Mouse (Mus musculus) C2C12 (cell line): ENCODE results near the gene Grik3. TPM values are rescaled to one million over a fixed set of nuclear protein-coding genes. Genes with fewer than 3 reads are reported as not detected.

Experiments used
- H3K27me3 ChIP-seq: one replicate; pipeline ENCODE4 v1.6.1; 2011; ENCODE audit not compliant: control insufficient read depth, insufficient read depth, insufficient read length
- H3K36me3 ChIP-seq: one replicate; pipeline ENCODE4 v1.6.1; 2011; ENCODE audit not compliant: control insufficient read depth, insufficient read depth
- H3K4me3 ChIP-seq: one replicate; pipeline ENCODE4 v1.5.1; 2011; ENCODE audit warnings: mild to moderate bottlenecking, control low read depth; ENCODE audit not compliant: poor library complexity, insufficient read depth, severe bottlenecking
- H3K79me2 ChIP-seq: one replicate; pipeline ENCODE4 v1.6.1; 2011; ENCODE audit not compliant: control insufficient read depth, insufficient read depth
- H3K79me3 ChIP-seq: one replicate; pipeline ENCODE4 v1.6.1; 2011; ENCODE audit warnings: low read depth, control low read depth
- H3ac ChIP-seq: one replicate; pipeline ENCODE3; 2011; ENCODE audit warnings: low read depth; ENCODE audit not compliant: control insufficient read depth, insufficient read length
- CEBPB ChIP-seq: IDR thresholded peaks from one replicate; pipeline ENCODE4 v1.6.1; 2011; ENCODE audit warnings: low read depth, mild to moderate bottlenecking, control low read depth, moderate library complexity
- CTCF ChIP-seq: IDR thresholded peaks from one replicate; pipeline ENCODE4 v1.5.1; 2011; ENCODE audit not compliant: control insufficient read depth, insufficient read depth, insufficient read length
- FOSL1 ChIP-seq: IDR thresholded peaks from one replicate; pipeline ENCODE4 v1.8.0; 2011; ENCODE audit warnings: mild to moderate bottlenecking, low read length; ENCODE audit not compliant: poor library complexity, insufficient read depth, severe bottlenecking
- MAX ChIP-seq: IDR thresholded peaks from one replicate; pipeline ENCODE4 v1.6.1; 2011; ENCODE audit warnings: mild to moderate bottlenecking, control low read depth
- MYOD1 ChIP-seq: IDR thresholded peaks from one replicate; pipeline ENCODE4 v1.6.1; 2011; ENCODE audit warnings: low read depth; ENCODE audit not compliant: control insufficient read depth, insufficient read length
- MYOG ChIP-seq: IDR thresholded peaks from one replicate; pipeline ENCODE4 v1.6.1; 2011; ENCODE audit not compliant: control insufficient read depth, insufficient read length; ENCODE audit errors: extremely low read depth
- USF1 ChIP-seq: IDR thresholded peaks from one replicate; pipeline ENCODE4 v1.6.1; 2011; ENCODE audit warnings: low read depth, mild to moderate bottlenecking, control low read depth, moderate library complexity
- polyA plus RNA-seq: library from polyadenylated mRNA; unstranded; fragments of >200 nt; fragmentation: generic; extraction: Trizol; gene quantifications from one replicate; pipeline ENCODE4 v1.2.1, GENCODE M21; 2012; ENCODE audit warnings: missing spikeins

Grik3 gene
- polyA plus RNA-seq, 1 experiment = 0.01 TPM

GRCm38 (mm10) chr4:125512434-125512833 is 21.9 kb downstream of the Grik3 start:
- no peaks in the 10 kb centered on the region for H3K79me2 ChIP-seq
- H3K27me3 ChIP-seq = peaks cover 4% of the 10 kb centered on the region
- TF ChIP-seq MYOD1 (no peak), MYOG (no peak), MAX (no peak), USF1 (no peak), FOSL1 (no peak), CEBPB (no peak), CTCF (no peak)
- no peaks in the 10 kb centered on the region for H3K36me3 ChIP-seq
- H3ac ChIP-seq = no peak overlapping the region
- H3K4me3 ChIP-seq = no peak overlapping the region
- H3K79me3 ChIP-seq = no peaks in the 10 kb centered on the region

- Histone ChIP-seq H3K79me3 (no peaks in the 10 kb centered on the region), H3K4me3 (no peak overlapping the region), H3ac (no peak overlapping the region), H3K36me3 (no peaks in the 10 kb centered on the region), H3K27me3 (peaks cover 4% of the 10 kb centered on the region), H3K79me2 (no peaks in the 10 kb centered on the region)
- TF ChIP-seq MYOG (no peak), MYOD1 (no peak), FOSL1 (no peak), CTCF (no peak), USF1 (no peak), CEBPB (no peak), MAX (no peak)
Observed at GRCm38 (mm10) chr4:125515646-125516045, 25.1 kb downstream of the Grik3 start.

- H3K27me3 ChIP-seq = peaks cover 4% of the 10 kb centered on the region
Observed at GRCm38 (mm10) chr4:125516612-125517011, 26.1 kb downstream of the Grik3 start.

GRCm38 (mm10) chr4:125518861-125519260 is 28.4 kb downstream of the Grik3 start:
- Histone ChIP-seq H3K4me3 (no peak overlapping the region), H3K36me3 (no peaks in the 10 kb centered on the region), H3K79me2 (no peaks in the 10 kb centered on the region), H3ac (no peak overlapping the region), H3K27me3 (peaks cover 4% of the 10 kb centered on the region), H3K79me3 (no peaks in the 10 kb centered on the region)
- TF ChIP-seq CEBPB (no peak), MYOG (no peak), FOSL1 (no peak), USF1 (no peak), MAX (no peak), CTCF (no peak), MYOD1 (no peak)

More at GRCm38 (mm10) chr4:125516612-125517011, 26.1 kb downstream of the Grik3 start:
- H3K79me3 ChIP-seq = no peaks in the 10 kb centered on the region
- H3K4me3 ChIP-seq = no peak overlapping the region
- no peaks in the 10 kb centered on the region for H3K36me3 ChIP-seq
- H3ac ChIP-seq = no peak overlapping the region
- H3K79me2 ChIP-seq = no peaks in the 10 kb centered on the region
- TF ChIP-seq USF1 = no peak
- TF ChIP-seq CEBPB = no peak
- no peak for TF ChIP-seq MAX
- no peak for TF ChIP-seq MYOG
- TF ChIP-seq MYOD1 = no peak
- no peak for TF ChIP-seq FOSL1
- TF ChIP-seq CTCF = no peak

GRCm38 (mm10) chr4:125522931-125523330 is 32.4 kb downstream of the Grik3 start:
- Histone ChIP-seq H3K79me2 (no peaks in the 10 kb centered on the region), H3K27me3 (no peaks in the 10 kb centered on the region), H3ac (no peak overlapping the region), H3K36me3 (no peaks in the 10 kb centered on the region), H3K4me3 (no peak overlapping the region), H3K79me3 (no peaks in the 10 kb centered on the region)
- no peak for TF ChIP-seq MYOG
- TF ChIP-seq MYOD1 = no peak

GRCm38 (mm10) chr4:125525266-125525665 is 34.8 kb downstream of the Grik3 start:
- no peaks in the 10 kb centered on the region for H3K79me3 ChIP-seq
- H3K27me3 ChIP-seq = no peaks in the 10 kb centered on the region
- H3ac ChIP-seq = no peak overlapping the region
- no peak for TF ChIP-seq MYOD1
- no peak for TF ChIP-seq MAX
- TF ChIP-seq CTCF = no peak
- no peak for TF ChIP-seq CEBPB
- no peak for TF ChIP-seq MYOG
- no peak for TF ChIP-seq FOSL1
- TF ChIP-seq USF1 = no peak
- no peak overlapping the region for H3K4me3 ChIP-seq
- H3K79me2 ChIP-seq = no peaks in the 10 kb centered on the region
- no peaks in the 10 kb centered on the region for H3K36me3 ChIP-seq

- Histone ChIP-seq H3K4me3 (no peak overlapping the region), H3K79me3 (no peaks in the 10 kb centered on the region), H3K36me3 (no peaks in the 10 kb centered on the region), H3K79me2 (no peaks in the 10 kb centered on the region), H3ac (no peak overlapping the region), H3K27me3 (no peaks in the 10 kb centered on the region)
- TF ChIP-seq CTCF (no peak), FOSL1 (no peak), USF1 (no peak), MYOG (no peak), MAX (no peak), MYOD1 (no peak), CEBPB (no peak)
Observed at GRCm38 (mm10) chr4:125526425-125526824, 35.9 kb downstream of the Grik3 start.
